23 mouse cellular contexts compared by ENCODE assay signal in the genomic region with DNA sequence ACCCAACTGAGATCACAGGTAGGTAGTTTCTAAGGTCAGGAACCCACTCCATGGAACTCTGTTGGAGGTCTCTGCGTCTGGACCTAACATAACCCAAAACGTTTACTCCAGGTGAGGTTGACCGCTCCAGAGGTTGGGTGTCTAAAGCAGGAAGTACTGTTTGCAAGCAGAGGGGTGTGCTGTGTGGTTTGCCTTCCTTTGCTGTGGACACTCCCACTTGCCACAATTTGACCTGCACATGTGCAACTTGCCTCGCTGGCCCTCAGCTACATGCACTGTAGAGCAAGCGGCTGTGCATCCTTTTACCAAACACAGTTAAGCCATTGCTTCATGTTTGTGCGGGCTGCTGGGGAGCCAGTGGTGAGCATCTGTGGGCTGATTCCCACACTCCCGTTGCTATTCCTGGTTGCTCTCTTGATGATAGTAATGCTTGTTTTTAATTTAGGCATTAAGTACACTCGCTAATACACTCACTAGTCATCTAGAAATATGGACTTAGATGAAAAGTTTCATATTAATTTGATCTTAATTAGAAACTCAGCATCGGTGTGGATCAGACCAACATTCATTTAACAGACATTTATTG.
DNase-seq lines count a peak whose midpoint lies in the region; ATAC-seq and TF ChIP-seq lines count a peak whose summit lies in the region.
"Had no signal": no experiment of that assay in that cellular context is flagged by ENCODE, and none has a peak within 500 bp of the region (broad histone marks: within the 10 kb centered on the region; RNA-seq: fewer than 3 reads in every experiment).

No protein-coding gene starts in this region.

- H3K9ac ChIP-seq in neural tube, embryonic 13.5 days = no peak overlapping the region
- H3K9ac ChIP-seq: forebrain, embryonic 15.5 days; hindbrain, embryonic 14.5 days; intestine, embryonic 15.5 days; limb, embryonic 13.5 days; liver, embryonic 15.5 days; midbrain, embryonic 12.5 days; neural tube, embryonic 12.5 days had no signal

- H3K4me1 ChIP-seq in neural tube, embryonic 13.5 days (replicated peaks) = peaks cover 6% of the 10 kb centered on the region; the same call in 1 of the 2 replicates
- no peaks in the 10 kb centered on the region for H3K4me1 ChIP-seq in kidney, adult 2 months (ENCODE audit: control insufficient read depth, insufficient read depth, low read length)
- H3K4me1 ChIP-seq: forebrain, embryonic 15.5 days; intestine, embryonic 15.5 days; limb, embryonic 13.5 days; midbrain, embryonic 12.5 days; neural tube, embryonic 12.5 days had no signal

- H3K9me3 ChIP-seq in neural tube, embryonic 13.5 days = no peaks in the 10 kb centered on the region
- H3K9me3 ChIP-seq: forebrain, embryonic 15.5 days; intestine, embryonic 15.5 days; limb, embryonic 13.5 days; liver, embryonic 15.5 days; midbrain, embryonic 12.5 days; neural tube, embryonic 12.5 days had no signal

- WGBS in neural tube, embryonic 13.5 days = 80% methylated on average over 9 of the region's 9 CpGs
- 85% methylated on average over 9 of the region's 9 CpGs for WGBS in kidney, adult 2 months

- no peak overlapping the region for H3K4me2 ChIP-seq in neural tube, embryonic 13.5 days
- H3K4me2 ChIP-seq: forebrain, embryonic 15.5 days; hindbrain, embryonic 14.5 days; intestine, embryonic 15.5 days; limb, embryonic 13.5 days; liver, embryonic 15.5 days; midbrain, embryonic 12.5 days; neural tube, embryonic 12.5 days had no signal

- no peaks in the 10 kb centered on the region for H3K36me3 ChIP-seq in neural tube, embryonic 13.5 days
- H3K36me3 ChIP-seq in kidney, adult 2 months (ENCODE audit: control insufficient read depth, insufficient read depth, low read length) = no peaks in the 10 kb centered on the region
- H3K36me3 ChIP-seq: forebrain, embryonic 15.5 days; intestine, embryonic 15.5 days; limb, embryonic 13.5 days; liver, embryonic 15.5 days; midbrain, embryonic 12.5 days; neural tube, embryonic 12.5 days had no signal

- peak; percentile 71; the same call in 1 of the 2 replicates for ATAC-seq in neural tube, embryonic 13.5 days (ENCODE audit: low read depth)
- ATAC-seq: forebrain, embryonic 15.5 days; intestine, embryonic 15.5 days; lung, postnatal 0 days had no signal

- TF ChIP-seq POLR2A in kidney, adult 2 months (IDR thresholded peaks at IDR 0.05; ENCODE audit: low read depth, low read length) = no peak

- no peak overlapping the region for H3K4me3 ChIP-seq in neural tube, embryonic 13.5 days
- no peak overlapping the region for H3K4me3 ChIP-seq in kidney, adult 2 months (ENCODE audit: insufficient read depth, low read depth, low read length)
- H3K4me3 ChIP-seq: forebrain, embryonic 15.5 days; heart, adult 2 months; intestine, embryonic 15.5 days; limb, embryonic 13.5 days; liver, embryonic 15.5 days; midbrain, embryonic 12.5 days; neural tube, embryonic 12.5 days had no signal

- H3K27ac ChIP-seq in neural tube, embryonic 13.5 days (replicated peaks) = no peak overlapping the region
- no peak overlapping the region for H3K27ac ChIP-seq in kidney, adult 2 months (ENCODE audit: insufficient read depth, low read depth, low read length)
- H3K27ac ChIP-seq: forebrain, embryonic 15.5 days; heart, adult 2 months; hindbrain, embryonic 14.5 days; intestine, embryonic 15.5 days; limb, embryonic 13.5 days; liver, embryonic 15.5 days; macrophage; midbrain, embryonic 12.5 days; neural tube, embryonic 12.5 days had no signal

- no peaks in the 10 kb centered on the region for H3K27me3 ChIP-seq in neural tube, embryonic 13.5 days
- H3K27me3 ChIP-seq in kidney, adult 2 months (replicated peaks; ENCODE audit: control insufficient read depth, insufficient read depth, low read length) = no peaks in the 10 kb centered on the region
- H3K27me3 ChIP-seq: forebrain, embryonic 15.5 days; intestine, embryonic 15.5 days; limb, embryonic 13.5 days; liver, embryonic 15.5 days; midbrain, embryonic 12.5 days; neural tube, embryonic 12.5 days had no signal

- no peak for TF ChIP-seq CTCF in kidney, adult 2 months (conservative IDR thresholded peaks at IDR 0.05; ENCODE audit: insufficient read depth, insufficient read length, low read depth, low read length)

- no peak for DNase-seq in neural tube, embryonic 10.5 days (ENCODE audit: extremely low spot score, low spot score)
- DNase-seq in induced T-regulatory cell, adult 2 months (ENCODE audit: low read depth) = peak; percentile 45
- peak; percentile 28 to 55 for DNase-seq in natural killer cell, adult 2 months (ENCODE audit: low spot score in 2 of 2)
- no peak for DNase-seq in kidney, adult 2 months
- DNase-seq in B cell, adult 2 months = no peak
- DNase-seq in right cerebral cortex, postnatal 10 days (ENCODE audit: low spot score in 2 of 2) = no peak
- DNase-seq: adrenal gland, postnatal 36 days; cerebellum, adult 9-10 months; gastrocnemius, postnatal 14 days; heart, adult 2 months; kidney, postnatal 25 days; right cerebral cortex, postnatal 14 days; spleen, adult 18-20 months had no signal

Comparison
In these comparisons a context has a peak if more than half of its experiments do, and no peak if none do; other contexts are left out.
1. DNase-seq: peak in induced T-regulatory cell, adult 2 months (single experiment) and natural killer cell, adult 2 months (2 of 2); none in neural tube, embryonic 10.5 days (single experiment), kidney, adult 2 months (single experiment), B cell, adult 2 months (0 of 2) and right cerebral cortex, postnatal 10 days (0 of 2).